Mouse (Mus musculus) G1E (cell line): ENCODE results near the gene Mpdu1. TPM values are rescaled to one million over a fixed set of nuclear protein-coding genes. Genes with fewer than 3 reads are reported as not detected.

Source experiments
- ATAC-seq: 2 replicates; pipeline ENCODE4 v1.8.0; 2016; ENCODE audit warnings: mild to moderate bottlenecking; ENCODE audit not compliant: insufficient number of reproducible peaks, poor library complexity, low FRiP score, severe bottlenecking; ENCODE audit errors: extremely low read depth
- DNase-seq: peaks from one replicate; pipeline ENCODE4 v3.0.0; 2012; ENCODE audit warnings: low spot score
- H3K27me3 ChIP-seq: 2 replicates; pipeline ENCODE4 v1.6.1; 2012; ENCODE audit warnings: mild to moderate bottlenecking, low read length, inconsistent platforms; ENCODE audit not compliant: insufficient read depth
- H3K36me3 ChIP-seq: replicated peaks from 2 replicates; pipeline ENCODE3; 2012; ENCODE audit warnings: mild to moderate bottlenecking, inconsistent platforms
- H3K4me1 ChIP-seq: 2 replicates; pipeline ENCODE4 v1.6.1; 2012; ENCODE audit warnings: low read depth, low read length, inconsistent platforms, mixed read lengths; ENCODE audit not compliant: insufficient read depth
- H3K4me3 ChIP-seq: 2 replicates; pipeline ENCODE4 v1.5.1; 2012; ENCODE audit warnings: low read depth, mild to moderate bottlenecking, inconsistent platforms, low read length, moderate library complexity, mixed read lengths
- H3K9me3 ChIP-seq: replicated peaks from 2 replicates; pipeline ENCODE4 v1.6.1; 2012; ENCODE audit warnings: inconsistent platforms
- CTCF ChIP-seq: IDR thresholded peaks from 2 replicates; pipeline ENCODE4 v1.5.1; 2012; ENCODE audit warnings: low read depth, low read length, inconsistent platforms, mixed read lengths
- GATA1 ChIP-seq: IDR thresholded peaks from 2 replicates; pipeline ENCODE4 v1.6.1; 2012; ENCODE audit warnings: borderline replicate concordance, low read length, inconsistent platforms, mixed read lengths
- GATA2 ChIP-seq: IDR thresholded peaks from 2 replicates; pipeline ENCODE4 v1.6.1; 2012; ENCODE audit warnings: low read depth, low read length, inconsistent platforms, borderline replicate concordance
- POLR2AphosphoS5 ChIP-seq: IDR thresholded peaks from 2 replicates; pipeline ENCODE4 v1.6.1; 2012; ENCODE audit warnings: low read depth, low read length, inconsistent platforms; ENCODE audit not compliant: insufficient replicate concordance
- TAL1 ChIP-seq: conservative IDR thresholded peaks from 2 replicates; pipeline ENCODE4 v1.6.1; 2012; ENCODE audit warnings: low read depth, low read length, inconsistent platforms, mixed read lengths
- polyA plus RNA-seq: library from polyadenylated mRNA; stranded (reverse); fragments of >175 nt; gene quantifications from 2 replicates; pipeline ENCODE4 v1.2.3, GENCODE M21; 2012
- total RNA-seq, 2 experiments: library from RNA; stranded (forward) in 1 of 2; stranded (reverse) in 1 of 2; fragments of 200-1000 nt in 1 of 2; fragments of >200 nt in 1 of 2; fragmentation: Nextera tagmentation in 1 of 2; gene quantifications; 2 replicates each; pipeline ENCODE4 v1.2.3; 2014 to 2017

Gene Mpdu1
- total and polyA plus RNA-seq, 3 experiments, result 24.9 to 43.4 (median 27.0) TPM

GRCm38 (mm10) chr11:69692863-69693262 is 30.4 kb upstream of the Mpdu1 start:
- Histone ChIP-seq H3K4me1 (peaks cover 6% of the 10 kb centered on the region), H3K9me3 (no peaks in the 10 kb centered on the region), H3K36me3 (no peaks in the 10 kb centered on the region), H3K27me3 (peaks cover 71% of the 10 kb centered on the region), H3K4me3 (no peak overlapping the region)
- no peak for DNase-seq
- TF ChIP-seq GATA1, result no peak
- no peak for TF ChIP-seq POLR2AphosphoS5
- no peak for TF ChIP-seq TAL1
- TF ChIP-seq GATA2, result no peak
- no peak for TF ChIP-seq CTCF
- no peak for ATAC-seq

GRCm38 (mm10) chr11:69692196-69692811 is 29.9 kb upstream of the Mpdu1 start:
- peaks cover 6% of the 10 kb centered on the region for H3K4me1 ChIP-seq
- ATAC-seq (no peak), DNase-seq (no peak)
- H3K9me3 ChIP-seq, result no peaks in the 10 kb centered on the region
- TF ChIP-seq GATA1 (no peak), TAL1 (no peak), POLR2AphosphoS5 (no peak), CTCF (no peak)
- peaks cover 71% of the 10 kb centered on the region for H3K27me3 ChIP-seq
- no peak overlapping the region for H3K4me3 ChIP-seq
- H3K36me3 ChIP-seq, result no peaks in the 10 kb centered on the region

GRCm38 (mm10) chr11:69689891-69690290 is 27.4 kb upstream of the Mpdu1 start:
- ATAC-seq (no peak), DNase-seq (no peak)
- Histone ChIP-seq H3K4me1 (peaks cover 15% of the 10 kb centered on the region), H3K4me3 (no peak overlapping the region), H3K36me3 (no peaks in the 10 kb centered on the region), H3K9me3 (no peaks in the 10 kb centered on the region), H3K27me3 (peaks cover 81% of the 10 kb centered on the region)
- TF ChIP-seq TAL1, result no peak
- no peak for TF ChIP-seq CTCF
- no peak for TF ChIP-seq GATA2
- TF ChIP-seq GATA1, result no peak
- TF ChIP-seq POLR2AphosphoS5, result no peak

- Histone ChIP-seq H3K4me3 (no peak overlapping the region), H3K4me1 (peaks cover 32% of the 10 kb centered on the region), H3K36me3 (no peaks in the 10 kb centered on the region), H3K27me3 (peaks cover 71% of the 10 kb centered on the region), H3K9me3 (no peaks in the 10 kb centered on the region)
- DNase-seq (no peak), ATAC-seq (no peak)
- TF ChIP-seq GATA1 (no peak), GATA2 (no peak), CTCF (no peak), TAL1 (no peak), POLR2AphosphoS5 (no peak)
Measured at GRCm38 (mm10) chr11:69687061-69687460, 24.6 kb upstream of the Mpdu1 start.

GRCm38 (mm10) chr11:69686377-69686776 is 23.9 kb upstream of the Mpdu1 start:
- no peak overlapping the region for H3K4me3 ChIP-seq
- peaks cover 34% of the 10 kb centered on the region for H3K4me1 ChIP-seq
- no peak for DNase-seq
- peaks cover 65% of the 10 kb centered on the region for H3K27me3 ChIP-seq
- no peaks in the 10 kb centered on the region for H3K9me3 ChIP-seq
- H3K36me3 ChIP-seq, result no peaks in the 10 kb centered on the region
- TF ChIP-seq POLR2AphosphoS5 (no peak), CTCF (no peak), GATA2 (no peak)
- no peak for ATAC-seq

GRCm38 (mm10) chr11:69685526-69686148 is 23.2 kb upstream of the Mpdu1 start, which contains the start of gene Tnfsf13:
Gene Tnfsf13 (minus strand): TSS chr11:69685784.
- ATAC-seq, result no peak
- H3K4me3 ChIP-seq, result no peak within 1 kb of the TSS
- no peak for DNase-seq
- H3K4me1 ChIP-seq, result peaks cover 40% of the 10 kb centered on the region
- no peaks in the 10 kb centered on the region for H3K36me3 ChIP-seq
- peaks cover 58% of the 10 kb centered on the region for H3K27me3 ChIP-seq
- H3K9me3 ChIP-seq, result no peaks in the 10 kb centered on the region
- TF ChIP-seq GATA1 (no peak), CTCF (no peak), GATA2 (no peak), POLR2AphosphoS5 (no peak), TAL1 (no peak)

GRCm38 (mm10) chr11:69684936-69685335 is 22.5 kb upstream of the Mpdu1 start:
- H3K4me1 ChIP-seq, result peaks cover 45% of the 10 kb centered on the region
- no peaks in the 10 kb centered on the region for H3K9me3 ChIP-seq
- H3K27me3 ChIP-seq, result peaks cover 51% of the 10 kb centered on the region
- ATAC-seq (no peak), DNase-seq (no peak)
- peaks cover 7% of the 10 kb centered on the region for H3K36me3 ChIP-seq
- no peak overlapping the region for H3K4me3 ChIP-seq
- no peak for TF ChIP-seq GATA1
- TF ChIP-seq POLR2AphosphoS5, result no peak
- no peak for TF ChIP-seq CTCF
- TF ChIP-seq TAL1, result no peak
- no peak for TF ChIP-seq GATA2
